Mouse (Mus musculus) 3T3-L1 (cell line): Measurements from ENCODE around the gene Fjx1.
A peak's percentile ranks its signal among the peaks of the same experiment; 100 is the strongest.

ENCODE experiments used
- DNase-seq: peaks from one replicate; pipeline ENCODE4 v3.0.0-alpha.2; 2015; ENCODE audit warnings: low read depth, low spot score

The Fjx1 gene

DNA sequence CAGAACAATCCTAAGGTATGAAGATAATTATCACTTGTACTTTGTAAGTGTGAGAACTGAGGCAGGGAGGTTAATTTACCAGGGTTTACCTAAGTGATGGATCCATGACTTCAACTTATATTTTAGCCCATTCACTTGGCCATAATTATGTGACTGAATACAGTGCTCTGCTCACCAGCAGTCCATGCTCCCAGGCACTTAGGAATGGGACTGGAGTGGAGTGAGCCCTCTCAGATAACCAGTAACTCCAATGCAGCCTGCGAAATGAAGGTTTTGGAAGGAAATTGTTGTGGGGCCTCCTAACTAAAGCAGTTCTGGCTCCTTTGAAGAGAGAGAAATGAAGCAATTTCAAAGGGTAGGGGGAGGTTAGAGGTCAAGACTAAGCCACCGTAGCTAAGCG, 25.9 kb downstream of the Fjx1 start:
- DNase-seq, result no peak

DNA sequence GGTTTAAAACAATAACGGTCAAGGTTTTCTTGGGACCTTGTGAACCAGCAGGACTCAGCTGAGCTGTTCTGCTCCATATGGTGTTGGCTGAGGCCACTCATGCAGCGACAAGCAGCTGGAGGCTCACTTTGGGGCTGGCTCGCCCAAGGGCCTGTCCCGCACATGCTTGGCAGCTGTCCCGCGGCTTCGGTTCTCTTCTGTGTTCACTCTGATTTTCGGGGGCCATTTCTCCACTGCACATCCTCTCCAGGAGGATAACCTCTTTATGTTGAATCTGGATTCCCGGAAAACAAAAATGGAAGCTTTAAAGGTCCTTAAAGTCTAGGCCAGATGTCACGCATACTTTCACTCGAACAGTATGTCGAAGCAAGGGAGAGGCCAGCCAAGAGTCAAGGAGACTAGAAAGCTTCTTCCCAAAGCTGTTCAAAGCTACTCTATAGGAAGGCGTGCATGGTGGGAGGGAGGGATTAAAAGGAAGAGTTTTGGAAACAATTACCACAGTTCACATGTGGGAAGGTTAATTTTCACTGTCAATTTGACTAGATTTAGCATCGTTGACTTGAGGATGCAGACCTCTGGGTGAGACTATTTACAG, 36.1 kb downstream of the Fjx1 start:
- no peak for DNase-seq

DNA sequence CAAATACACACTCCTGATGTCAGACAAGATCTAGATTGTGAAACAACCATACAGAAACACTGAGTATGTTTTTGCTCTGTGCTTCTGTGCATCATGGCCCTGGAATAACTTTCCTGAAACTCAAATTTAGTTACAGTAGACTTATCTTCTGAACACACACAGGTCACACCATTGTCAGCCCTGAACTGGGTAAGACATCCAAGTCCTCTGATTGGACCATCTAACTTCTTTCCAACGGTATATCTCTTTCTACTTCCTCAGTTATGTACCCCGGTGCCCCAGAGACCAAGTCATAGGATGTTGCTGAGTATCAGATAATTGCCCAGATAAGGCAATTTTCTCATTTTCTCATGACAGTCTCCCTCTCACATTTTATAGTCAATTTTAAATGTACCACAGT, 39.6 kb downstream of the Fjx1 start:
- no peak for DNase-seq

DNA sequence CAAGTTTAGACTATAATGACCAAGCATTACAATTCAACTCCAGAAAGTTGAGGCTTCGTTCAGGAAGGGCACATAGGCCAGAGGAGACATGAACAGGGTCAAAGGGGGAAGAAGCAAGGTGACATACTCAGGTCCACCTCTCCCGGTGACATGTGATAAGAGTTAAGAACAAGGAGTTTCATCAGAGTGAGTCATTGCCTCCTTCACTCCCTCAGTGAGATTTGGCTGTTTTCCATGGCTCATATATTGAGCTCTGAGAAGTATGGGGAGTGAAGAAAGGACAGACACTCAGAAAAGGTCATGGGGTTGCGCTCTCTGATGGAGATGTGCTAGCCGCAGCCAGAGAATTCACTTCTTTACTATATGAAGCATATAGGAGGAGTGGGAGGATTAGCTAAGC, 41.7 kb downstream of the Fjx1 start:
- DNase-seq, result peak; percentile 80

DNA sequence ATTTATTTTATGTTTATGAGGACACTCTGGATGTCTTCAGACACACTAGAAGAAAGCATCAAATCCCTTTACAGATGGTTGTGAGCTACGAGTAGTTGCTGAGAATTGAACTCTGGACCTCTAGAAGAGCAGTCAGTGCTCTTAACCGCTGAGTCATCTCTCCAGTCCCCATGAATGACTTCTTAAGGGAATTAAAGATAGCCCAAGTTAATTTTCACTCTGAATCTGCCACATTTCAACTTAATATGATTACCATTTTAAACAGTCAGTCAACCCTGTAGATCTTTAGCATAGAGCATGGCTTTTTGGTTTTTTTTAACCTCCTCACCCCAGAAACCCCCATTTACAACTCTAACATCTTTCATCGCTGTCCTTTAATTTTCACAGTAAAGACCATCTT, 42.6 kb downstream of the Fjx1 start:
- DNase-seq, result no peak

DNA sequence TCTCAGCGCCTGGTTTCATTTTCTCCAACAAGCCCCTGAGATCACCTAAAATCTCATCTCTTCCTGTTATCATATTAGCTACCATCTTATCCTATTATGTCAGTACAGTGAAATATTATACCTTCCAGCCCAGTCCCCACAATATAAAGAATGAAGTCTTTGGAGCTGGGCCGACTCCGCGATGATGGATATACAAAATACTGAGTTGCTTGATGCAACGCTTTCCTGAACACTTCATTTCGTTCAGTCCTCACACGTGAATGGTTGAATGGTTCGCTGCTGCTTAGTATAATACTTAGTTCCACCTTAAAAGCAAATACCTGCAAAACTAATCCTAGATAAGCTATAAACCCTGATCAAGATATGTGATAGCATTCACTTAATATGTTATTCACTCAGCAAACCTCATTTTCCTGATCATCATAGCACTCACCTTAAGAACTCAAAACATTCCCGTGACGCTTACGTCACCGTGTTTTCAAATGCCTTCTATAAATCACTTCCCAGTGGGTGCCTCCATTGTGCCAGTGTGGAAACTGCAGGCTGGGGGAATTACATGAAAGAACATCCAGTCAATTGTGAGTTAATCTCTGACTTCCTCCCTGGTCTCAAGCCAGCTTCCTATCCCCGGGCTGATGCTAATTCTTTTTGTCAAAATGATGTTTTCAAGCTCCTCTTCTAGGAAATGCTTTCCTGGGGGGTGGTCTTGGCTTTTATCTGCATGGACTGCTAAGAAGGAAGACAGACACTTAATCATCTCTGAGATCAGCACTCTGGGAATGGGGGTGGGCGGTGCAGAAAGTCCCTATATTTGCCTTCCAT, 44.7 kb downstream of the Fjx1 start, which contains the start of gene Trim44:
Gene Trim44 (minus strand): TSS at position 466 of the 822 bp plus-strand sequence.
- no peak for DNase-seq

DNA sequence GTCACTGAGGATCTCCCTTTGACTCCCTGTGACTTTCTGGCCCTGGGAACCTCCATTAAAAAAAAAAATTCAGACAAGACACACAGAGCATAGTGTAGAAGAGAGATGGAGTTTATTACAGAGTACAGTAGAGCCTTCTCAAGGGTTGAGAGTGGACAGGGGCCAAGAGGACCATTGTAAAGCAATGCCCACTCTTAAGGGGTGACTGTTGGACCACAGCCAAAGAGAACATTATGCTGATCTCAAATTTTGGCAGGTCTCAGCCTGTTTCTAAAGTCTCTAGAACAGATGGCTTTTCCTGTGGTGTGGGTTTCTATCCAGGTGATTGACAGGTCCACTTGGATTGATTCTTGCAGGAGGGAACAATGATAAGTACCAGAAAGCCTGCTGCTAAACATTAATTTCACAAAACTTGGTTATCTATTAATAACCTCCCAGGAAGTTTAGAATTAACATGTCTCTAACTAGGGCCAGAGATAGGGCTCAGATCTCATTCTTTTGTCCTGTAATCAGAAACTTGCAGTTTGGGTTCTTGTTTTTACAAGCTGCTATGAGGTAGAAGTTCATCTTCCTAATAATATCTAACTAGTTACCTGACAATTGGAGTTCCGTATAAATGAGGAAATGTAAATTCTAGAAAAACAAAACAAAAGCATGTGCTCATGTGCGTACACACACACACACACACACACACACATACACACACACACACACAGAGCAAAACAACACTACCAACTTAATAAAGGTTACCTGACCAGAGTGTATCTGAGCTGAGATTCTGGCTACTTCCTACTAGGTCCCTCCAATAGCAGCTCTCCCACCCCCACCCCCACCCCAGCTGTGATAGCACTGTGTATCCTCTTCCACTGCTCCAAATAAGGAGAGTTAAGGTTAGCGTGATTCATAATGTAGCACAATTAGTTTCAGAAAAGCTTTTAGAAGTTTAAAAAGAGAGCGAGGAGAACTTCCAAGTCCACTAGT, 45.7 kb downstream of the Fjx1 start:
- no peak for DNase-seq

DNA sequence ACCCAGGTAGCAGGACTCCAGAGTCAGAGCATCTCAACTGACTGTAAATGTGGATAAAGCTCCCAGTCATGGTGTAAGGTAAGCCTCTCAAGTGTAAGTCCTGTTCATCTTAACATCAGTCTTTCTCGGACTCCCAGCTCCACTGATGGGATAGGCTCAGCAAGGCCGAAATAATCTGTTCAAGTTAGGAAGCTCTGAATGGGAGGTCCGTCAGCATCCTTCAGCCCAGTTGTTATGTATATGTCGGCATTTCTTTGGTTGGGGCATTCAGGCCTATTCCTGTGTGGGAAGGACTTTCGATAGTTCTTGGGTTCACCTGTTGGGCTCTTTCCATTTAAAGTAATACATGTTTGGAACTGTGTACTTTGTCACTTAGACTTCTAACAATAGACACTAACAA, 48.3 kb downstream of the Fjx1 start:
- no peak for DNase-seq

DNA sequence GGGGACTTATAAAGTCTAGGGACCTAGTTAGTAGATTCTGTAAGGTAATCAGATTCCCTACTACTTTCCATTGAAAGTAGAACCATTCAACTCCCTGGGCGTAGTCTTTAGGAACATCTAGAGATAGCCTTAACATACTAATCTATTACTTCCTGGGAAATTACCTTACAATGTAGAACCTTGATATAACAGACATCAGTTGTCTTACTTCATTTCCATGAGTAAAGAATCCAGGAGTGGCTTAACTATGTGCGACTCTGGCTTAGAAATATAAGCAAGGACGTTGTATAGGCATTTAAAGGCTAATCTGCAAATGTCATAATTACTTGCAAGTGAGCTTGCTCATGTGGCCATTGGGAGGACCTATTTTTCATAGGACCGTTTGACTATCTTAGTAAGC, 49.0 kb downstream of the Fjx1 start:
- no peak for DNase-seq

DNA sequence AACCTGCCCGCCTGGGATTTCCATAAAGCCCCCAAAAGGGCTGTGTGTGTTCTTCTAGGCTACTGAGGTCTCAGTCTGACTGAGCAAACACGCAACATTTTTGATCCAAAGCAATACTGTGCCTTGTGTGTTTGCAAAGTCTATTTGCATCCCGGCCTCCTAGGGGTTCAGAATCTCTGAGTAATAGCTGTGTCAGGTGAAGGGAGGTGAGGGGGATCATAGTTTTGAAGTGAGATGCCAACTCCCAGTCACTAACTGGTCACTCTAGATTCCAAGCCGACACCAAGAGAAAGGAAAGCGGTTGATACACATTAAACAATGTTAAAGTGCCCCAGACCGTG, 51.0 kb downstream of the Fjx1 start:
- DNase-seq, result no peak

DNA sequence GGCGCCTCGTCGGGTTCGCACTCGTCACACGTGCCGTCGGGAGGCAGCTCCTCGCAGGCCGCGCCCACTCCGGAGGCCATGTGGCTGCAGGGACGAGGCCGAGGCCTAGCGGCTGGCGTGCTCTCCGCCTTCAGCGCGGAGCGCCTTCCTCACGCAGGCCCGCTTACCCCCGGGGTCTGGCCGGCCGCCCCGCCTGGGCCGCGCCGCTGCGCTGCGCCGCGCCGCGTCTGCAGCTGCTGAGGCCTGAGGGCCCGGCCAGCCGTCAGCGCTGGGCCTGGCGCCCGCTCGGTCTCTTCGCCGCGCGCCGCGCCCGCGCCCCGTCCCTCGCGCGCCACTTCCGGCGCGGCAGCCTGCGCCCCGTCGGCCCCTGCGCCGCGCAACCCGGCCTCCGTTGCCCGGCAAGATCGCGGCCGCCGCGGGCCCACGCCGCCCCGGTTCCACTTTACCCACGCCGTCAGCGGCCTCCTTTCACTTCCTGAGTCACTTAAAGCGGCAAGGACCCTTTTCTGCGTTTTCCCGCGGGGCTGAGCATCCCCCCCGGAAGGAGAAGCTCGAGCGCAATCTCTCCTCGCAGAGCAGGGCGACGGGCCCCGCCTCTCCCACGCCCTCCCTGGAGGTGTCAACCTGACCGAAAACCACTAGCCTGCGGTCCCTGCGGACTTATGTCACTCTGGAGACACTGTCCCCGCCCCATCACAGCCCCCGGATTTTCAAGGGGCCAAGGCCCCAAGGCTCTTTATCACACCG, 51.5 kb downstream of the Fjx1 start:
- DNase-seq, result peak; percentile 80

DNA sequence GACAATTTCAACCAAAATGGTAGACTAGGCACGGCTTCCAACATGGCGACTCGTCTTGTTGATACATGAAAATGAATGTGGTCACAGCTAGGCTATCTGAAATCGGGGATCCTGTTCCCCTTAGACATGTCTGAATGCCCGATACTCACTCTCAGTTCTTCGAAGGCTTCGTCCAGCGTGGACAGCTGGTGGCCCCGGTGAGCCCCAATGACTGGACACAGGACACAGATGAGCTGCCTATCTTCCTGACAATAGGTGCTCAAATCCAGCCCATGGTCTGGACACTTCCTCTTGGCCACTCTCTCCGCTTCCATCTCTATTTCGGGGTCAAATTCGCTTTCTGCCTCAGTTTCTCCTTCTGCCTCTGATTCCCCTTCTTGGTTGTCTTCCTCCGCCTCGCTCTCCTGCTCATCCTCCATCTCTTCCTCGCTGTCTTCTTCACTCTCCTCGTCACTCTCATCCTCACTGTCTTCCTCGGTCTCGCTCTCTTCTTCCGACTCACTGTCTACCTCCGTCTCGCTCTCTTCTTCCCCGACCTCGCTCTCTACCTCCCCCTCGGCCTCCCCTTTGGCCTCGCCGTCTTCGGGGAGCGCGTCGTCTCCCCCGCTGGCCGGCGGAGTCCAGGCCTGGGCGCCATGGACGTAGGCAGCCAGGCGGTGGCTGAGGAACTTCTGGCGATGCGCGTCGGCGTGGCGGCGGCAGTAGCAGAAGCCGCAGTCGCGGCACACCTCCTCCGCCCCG, 52.3 kb downstream of the Fjx1 start:
- DNase-seq, result no peak
